Mouse (Mus musculus): Measurements from ENCODE around the gene Gm3106. TPM values are rescaled to one million over a fixed set of nuclear protein-coding genes. Genes with fewer than 3 reads are reported as not detected.
"Not testable (repeated sequence)": the region's sequence is repeated elsewhere in the genome, so short reads cannot be mapped to it uniquely, and the experiment has no call there.

The Gm3106 gene
- total RNA-seq (2021) (not detected), polyA plus RNA-seq (2012; rRNA removed) (not detected in 2 replicates)
- long read RNA-seq = 0 reads

DNA sequence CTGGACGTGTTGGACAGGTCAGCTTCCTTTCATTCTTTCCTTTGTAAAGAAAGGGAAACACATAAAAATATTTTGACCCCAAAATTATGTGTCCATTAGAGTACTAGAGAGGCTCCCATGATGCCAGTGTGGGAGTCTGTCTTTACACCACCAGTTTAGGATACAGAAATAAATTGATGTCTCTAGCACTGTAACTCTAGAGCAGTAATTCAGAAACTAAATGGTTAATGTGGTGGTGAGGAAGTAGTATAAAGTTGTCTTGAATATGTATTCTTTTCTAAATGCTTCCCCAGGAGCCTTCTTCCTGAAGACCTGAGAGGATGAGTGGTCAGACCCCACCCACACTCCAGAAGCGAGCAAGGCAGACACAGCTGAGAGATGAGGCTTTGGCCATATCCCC is at the start of gene Gm3106:
Gene Gm3106 (plus strand): TSS at position 301 of the 400 bp plus-strand sequence.
- H3K9ac ChIP-seq (ENCODE audit: low read depth, low read length); DNase-seq; H3K36me3 ChIP-seq (ENCODE audit: control insufficient read depth, insufficient read depth, low read length); H3K27ac ChIP-seq; H3K4me1 ChIP-seq (ENCODE audit: control insufficient read depth, insufficient read depth, low read length); intact Hi-C loops (cut with DNase I); H3K79me2 ChIP-seq (replicated peaks; ENCODE audit: control insufficient read depth, insufficient read depth, low read length); H3K4me3 ChIP-seq; H3K27me3 ChIP-seq (ENCODE audit: control insufficient read depth, insufficient read depth, low read length): not testable (repeated sequence)
- no CpG with 5 or more reads among the region's 2 CpGs for WGBS

Other genes with a start within 250 kb of the Gm3106 start
- gene BC061212, start 147.5 kb upstream of the Gm3106 start, total RNA-seq (2021) = not detected
- gene BC061212, start 147.5 kb upstream of the Gm3106 start, polyA plus RNA-seq (2012; rRNA removed) = not detected in 2 replicates
- gene Gm6351, start 141.6 kb upstream of the Gm3106 start, total RNA-seq (2021) = not detected
- not detected in 2 replicates for gene Gm6351, start 141.6 kb upstream of the Gm3106 start, polyA plus RNA-seq (2012; rRNA removed)
- gene A430089I19Rik, start 88.8 kb downstream of the Gm3106 start, total RNA-seq (2021) = not detected
- not detected in 2 replicates for gene A430089I19Rik, start 88.8 kb downstream of the Gm3106 start, polyA plus RNA-seq (2012; rRNA removed)
- not detected for gene Gm6502, start 96.4 kb downstream of the Gm3106 start, total RNA-seq (2021)
- not detected in 2 replicates for gene Gm6502, start 96.4 kb downstream of the Gm3106 start, polyA plus RNA-seq (2012; rRNA removed)
- gene AA792892, start 121.7 kb downstream of the Gm3106 start, total RNA-seq (2021) = not detected
- not detected in 2 replicates for gene AA792892, start 121.7 kb downstream of the Gm3106 start, polyA plus RNA-seq (2012; rRNA removed)
- gene Gm7682, start 227.8 kb downstream of the Gm3106 start, total RNA-seq (2021) = not detected
- gene Gm7682, start 227.8 kb downstream of the Gm3106 start, polyA plus RNA-seq (2012; rRNA removed) = not detected in 2 replicates

All from heart, adult 2 months (tissue).